Mouse (Mus musculus): ENCODE measurements around the gene Btg3.
"Not testable (repeated sequence)": the region's sequence is repeated elsewhere in the genome, so short reads cannot be mapped to it uniquely, and the experiment has no call there.

Btg3 gene

GRCm38 (mm10) chr16:78376745-78377570 lies at the start of gene Btg3:
Gene Btg3 (minus strand): TSS chr16:78377192.
- peak; percentile 93 to 96 for DNase-seq (ENCODE audit: inconsistent age in 2 of 2, low spot score in 1 of 2)

- no peak for DNase-seq (ENCODE audit: inconsistent age in 2 of 2, low spot score in 1 of 2)
Measured at GRCm38 (mm10) chr16:78417733-78418132, 40.7 kb upstream of the Btg3 start.

- DNase-seq (ENCODE audit: inconsistent age in 2 of 2, low spot score in 1 of 2) = no peak
Measured at GRCm38 (mm10) chr16:78416500-78416899, 39.5 kb upstream of the Btg3 start.

- no peak for DNase-seq (ENCODE audit: inconsistent age in 2 of 2, low spot score in 1 of 2)
Measured at GRCm38 (mm10) chr16:78409991-78410390, 33.0 kb upstream of the Btg3 start.

GRCm38 (mm10) chr16:78407855-78408254 lies 30.9 kb upstream of the Btg3 start:
- no peak for DNase-seq (ENCODE audit: inconsistent age in 2 of 2, low spot score in 1 of 2)

GRCm38 (mm10) chr16:78406657-78407056 lies 29.7 kb upstream of the Btg3 start:
- DNase-seq (ENCODE audit: inconsistent age in 2 of 2, low spot score in 1 of 2) = no peak

GRCm38 (mm10) chr16:78402316-78402715 lies 25.3 kb upstream of the Btg3 start:
- DNase-seq (ENCODE audit: inconsistent age in 2 of 2, low spot score in 1 of 2) = no peak

- DNase-seq (ENCODE audit: inconsistent age in 2 of 2, low spot score in 1 of 2) = no peak
Measured at GRCm38 (mm10) chr16:78399423-78399822, 22.4 kb upstream of the Btg3 start.

- no peak for DNase-seq (ENCODE audit: inconsistent age in 2 of 2, low spot score in 1 of 2)
Measured at GRCm38 (mm10) chr16:78398734-78399133, 21.7 kb upstream of the Btg3 start.

GRCm38 (mm10) chr16:78391354-78391753 lies 14.4 kb upstream of the Btg3 start:
- no peak for DNase-seq (ENCODE audit: inconsistent age in 2 of 2, low spot score in 1 of 2)

GRCm38 (mm10) chr16:78389986-78390385 lies 13.0 kb upstream of the Btg3 start:
- peak in 1 of 2 experiments; percentile 34 for DNase-seq (ENCODE audit: inconsistent age in 2 of 2, low spot score in 1 of 2)

GRCm38 (mm10) chr16:78389122-78389521 lies 12.1 kb upstream of the Btg3 start:
- peak in 1 of 2 experiments; percentile 16 for DNase-seq (ENCODE audit: inconsistent age in 2 of 2, low spot score in 1 of 2)

GRCm38 (mm10) chr16:78378493-78378892 lies 1.5 kb upstream of the Btg3 start:
- peak in 1 of 2 experiments; percentile 24 for DNase-seq (ENCODE audit: inconsistent age in 2 of 2, low spot score in 1 of 2)

- peak; percentile 61 to 87 for DNase-seq (ENCODE audit: inconsistent age in 2 of 2, low spot score in 1 of 2)
Measured at GRCm38 (mm10) chr16:78375821-78376691, 936 bp downstream of the Btg3 start.

GRCm38 (mm10) chr16:78375222-78375621 lies 1.8 kb downstream of the Btg3 start:
- peak; percentile 8 to 60 for DNase-seq (ENCODE audit: inconsistent age in 2 of 2, low spot score in 1 of 2)

- DNase-seq (ENCODE audit: inconsistent age in 2 of 2, low spot score in 1 of 2) = peak in 1 of 2 experiments; percentile 37
Measured at GRCm38 (mm10) chr16:78373743-78374142, 3.2 kb downstream of the Btg3 start.

- peak in 1 of 2 experiments; percentile 30 for DNase-seq (ENCODE audit: inconsistent age in 2 of 2, low spot score in 1 of 2)
Measured at GRCm38 (mm10) chr16:78372786-78373185, 4.2 kb downstream of the Btg3 start.

GRCm38 (mm10) chr16:78371491-78372046 lies 5.4 kb downstream of the Btg3 start:
- DNase-seq (ENCODE audit: inconsistent age in 2 of 2, low spot score in 1 of 2) = peak; percentile 46 to 82

GRCm38 (mm10) chr16:78364554-78364953 lies 12.4 kb downstream of the Btg3 start:
- not testable (repeated sequence) for DNase-seq (ENCODE audit: inconsistent age in 2 of 2, low spot score in 1 of 2)

- DNase-seq (ENCODE audit: inconsistent age in 2 of 2, low spot score in 1 of 2) = no peak
Measured at GRCm38 (mm10) chr16:78361466-78361865, 15.5 kb downstream of the Btg3 start.

- no peak for DNase-seq (ENCODE audit: inconsistent age in 2 of 2, low spot score in 1 of 2)
Measured at GRCm38 (mm10) chr16:78357757-78358156, 19.2 kb downstream of the Btg3 start.
